Mouse (Mus musculus) embryo, embryonic 9.5 days (tissue): ENCODE measurements around the gene Lrrc8a.

Experiments used
- DNase-seq: peaks from one replicate; pipeline ENCODE4 v3.0.0-alpha.2; 2017; ENCODE audit errors: extremely low spot score

Gene Lrrc8a

GRCm38 (mm10) chr2:30237199-30237880 is at the start of gene Lrrc8a:
Gene Lrrc8a (plus strand): TSS chr2:30237715.
- DNase-seq = peak; percentile 100

- no peak for DNase-seq
Observed at GRCm38 (mm10) chr2:30191790-30192580, 45.5 kb upstream of the Lrrc8a start.

DNA sequence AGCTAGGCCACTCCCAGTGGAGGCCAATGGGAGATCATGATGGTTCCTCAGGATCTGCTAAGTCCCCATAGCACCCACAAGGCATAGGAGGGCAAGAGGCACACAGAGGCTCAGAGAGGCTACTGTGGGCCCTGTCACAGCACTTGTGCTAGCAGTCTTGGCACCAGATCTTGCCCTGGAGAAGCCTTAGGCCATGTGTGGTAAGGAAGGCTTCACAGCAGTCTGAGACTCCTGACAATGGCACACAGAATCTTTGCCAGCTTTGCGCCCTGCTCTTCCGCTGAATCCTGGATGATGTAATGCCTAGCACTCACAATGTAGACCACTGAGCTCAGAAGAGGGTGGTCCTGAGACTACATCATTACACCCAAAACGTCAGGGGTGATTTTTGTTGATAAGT is 42.9 kb upstream of the Lrrc8a start:
- no peak for DNase-seq

DNA sequence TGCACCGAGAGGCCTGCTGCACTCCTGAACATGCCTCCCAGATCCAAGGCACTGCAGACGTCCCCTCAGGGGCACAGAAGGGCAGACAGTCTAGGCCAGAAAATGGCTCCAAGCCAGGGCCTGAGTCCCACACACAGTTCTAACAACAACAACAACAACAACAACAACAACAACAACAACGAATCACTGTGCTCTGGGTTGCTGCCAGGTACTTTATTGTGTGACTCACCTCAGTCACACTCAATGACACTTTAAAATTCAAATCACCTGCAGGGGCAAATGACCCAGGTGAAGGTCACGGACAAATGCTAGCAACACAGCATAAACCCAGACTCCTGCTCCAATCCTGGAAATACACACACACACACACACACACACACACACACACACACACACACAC is 39.5 kb upstream of the Lrrc8a start:
- no peak for DNase-seq

- DNase-seq = no peak
Observed at GRCm38 (mm10) chr2:30199984-30200383, 37.5 kb upstream of the Lrrc8a start.

- no peak for DNase-seq
Observed at GRCm38 (mm10) chr2:30200388-30200925, 37.1 kb upstream of the Lrrc8a start.

DNA sequence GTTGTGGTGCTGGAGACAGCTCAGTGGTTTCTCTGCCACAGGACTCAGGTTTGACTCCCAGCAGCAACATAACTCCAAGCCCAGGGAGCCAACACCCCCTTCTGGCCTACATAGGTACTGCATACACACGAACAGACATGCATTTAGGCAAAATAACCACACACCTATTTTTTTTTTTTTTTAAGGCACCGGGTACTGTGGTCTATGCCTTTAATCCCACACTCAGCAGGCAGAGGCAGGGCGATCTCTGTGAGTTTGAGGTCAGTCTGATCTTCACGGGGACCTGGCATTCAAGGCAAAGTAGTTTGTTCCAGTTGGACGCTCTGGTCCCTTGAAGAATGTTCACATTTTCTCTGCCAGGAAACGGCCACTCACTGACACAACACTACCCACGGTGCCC is 34.1 kb upstream of the Lrrc8a start:
- DNase-seq = no peak

DNA sequence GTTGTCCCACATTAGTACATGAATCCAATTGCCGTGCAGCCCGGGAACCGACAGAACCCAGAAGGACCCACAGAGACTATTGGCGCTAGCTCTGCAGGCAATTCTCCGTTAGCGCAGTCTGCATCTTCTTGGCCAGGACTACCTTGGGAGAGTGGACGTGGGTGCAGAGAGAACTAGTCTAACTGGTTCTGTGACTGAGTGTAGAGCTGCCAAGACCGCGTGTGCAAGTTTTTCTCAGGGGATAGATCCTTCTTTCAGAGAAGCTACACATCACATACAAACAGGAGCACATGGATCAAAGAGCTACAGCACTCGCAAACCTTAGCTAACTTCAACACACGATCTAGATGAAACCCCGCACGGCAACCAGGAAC is 32.3 kb upstream of the Lrrc8a start:
- DNase-seq = no peak

GRCm38 (mm10) chr2:30205629-30206357 is 31.7 kb upstream of the Lrrc8a start, which contains the start of gene Kyat1:
Gene Kyat1 (minus strand): TSS chr2:30205847.
- peak; percentile 88 for DNase-seq

- no peak for DNase-seq
Observed at GRCm38 (mm10) chr2:30207401-30207800, 30.1 kb upstream of the Lrrc8a start.

GRCm38 (mm10) chr2:30207886-30208285 is 29.6 kb upstream of the Lrrc8a start:
- DNase-seq = no peak

DNA sequence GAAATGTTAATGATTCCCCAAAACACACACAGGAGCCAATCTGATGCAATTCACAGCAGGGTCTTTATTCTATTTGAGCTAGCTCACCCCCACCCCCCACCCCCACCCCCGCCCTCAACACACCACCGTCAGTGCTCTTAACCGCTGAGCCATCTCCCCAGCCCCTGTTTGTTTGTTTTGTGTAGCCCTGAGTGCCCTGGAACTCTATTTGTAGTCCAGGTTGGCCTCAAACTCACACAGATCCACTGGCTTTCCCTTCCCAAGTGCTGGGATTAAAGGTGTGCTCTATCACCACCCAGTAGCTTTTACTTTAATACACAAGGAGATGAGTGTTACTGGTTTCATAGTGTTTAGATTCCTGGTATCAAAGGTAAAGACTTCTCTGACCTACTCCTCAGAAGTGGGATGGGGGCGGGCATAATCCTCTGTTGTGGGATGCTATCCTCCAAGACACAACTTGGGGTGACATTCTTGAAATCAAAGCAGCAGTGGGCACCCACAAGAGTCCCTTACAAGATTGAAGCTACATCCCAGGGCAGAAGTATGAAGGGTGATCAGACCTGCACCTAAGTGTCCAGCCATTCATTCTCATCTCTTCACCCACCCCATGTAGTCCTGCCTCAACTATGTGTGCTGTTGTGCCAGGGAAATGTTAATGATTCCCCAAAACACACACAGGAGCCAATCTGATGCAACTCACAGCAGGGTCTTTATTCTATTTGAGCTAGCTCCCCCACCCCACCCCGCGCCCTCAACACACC is 25.9 kb upstream of the Lrrc8a start:
- no peak for DNase-seq

- DNase-seq = no peak
Observed at GRCm38 (mm10) chr2:30212169-30212545, 25.4 kb upstream of the Lrrc8a start.

- DNase-seq = no peak
Observed at GRCm38 (mm10) chr2:30212951-30213350, 24.6 kb upstream of the Lrrc8a start.

- DNase-seq = no peak
Observed at GRCm38 (mm10) chr2:30214745-30215144, 22.8 kb upstream of the Lrrc8a start.

DNA sequence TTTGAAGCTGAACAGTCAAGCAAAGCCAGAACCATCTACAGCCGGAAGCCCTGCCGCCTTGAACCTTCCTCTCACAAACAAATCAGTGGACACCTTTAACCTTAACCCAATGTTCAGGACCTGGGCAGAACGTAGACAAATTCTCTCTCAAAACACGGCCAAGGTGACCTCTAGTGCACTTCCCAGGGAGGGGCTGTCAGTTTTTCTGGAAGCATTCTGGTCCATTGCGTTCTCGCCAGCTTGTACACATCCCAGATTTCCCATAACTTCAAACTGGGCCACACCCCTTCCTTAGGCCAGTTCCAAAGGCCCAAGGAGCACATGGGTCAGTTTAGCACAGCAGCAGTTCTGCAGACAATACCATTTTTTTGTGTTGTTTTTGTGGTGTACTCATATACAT is 22.0 kb upstream of the Lrrc8a start:
- no peak for DNase-seq

DNA sequence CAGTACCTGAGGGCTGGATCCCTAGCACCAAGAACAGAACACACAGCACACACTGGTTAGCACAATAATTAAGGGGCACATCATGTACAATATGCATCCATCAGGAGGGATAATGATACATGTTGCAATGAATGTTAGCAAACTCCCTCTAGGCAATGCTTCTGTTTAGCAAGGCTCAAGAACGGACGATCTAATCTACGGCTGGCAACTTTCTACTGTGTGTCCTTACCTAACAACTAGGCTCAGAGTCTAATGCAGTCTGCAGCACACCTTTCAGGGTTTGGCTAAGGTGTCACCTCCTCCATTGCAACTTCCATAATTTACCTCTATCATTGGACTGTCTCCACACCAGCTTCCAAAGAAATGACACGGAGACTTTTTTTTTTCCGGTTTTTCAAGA is 21.2 kb upstream of the Lrrc8a start:
- DNase-seq = no peak

- DNase-seq = no peak
Observed at GRCm38 (mm10) chr2:30235593-30235992, 1.9 kb upstream of the Lrrc8a start.

- DNase-seq = no peak
Observed at GRCm38 (mm10) chr2:30236426-30237198, 903 bp upstream of the Lrrc8a start.

DNA sequence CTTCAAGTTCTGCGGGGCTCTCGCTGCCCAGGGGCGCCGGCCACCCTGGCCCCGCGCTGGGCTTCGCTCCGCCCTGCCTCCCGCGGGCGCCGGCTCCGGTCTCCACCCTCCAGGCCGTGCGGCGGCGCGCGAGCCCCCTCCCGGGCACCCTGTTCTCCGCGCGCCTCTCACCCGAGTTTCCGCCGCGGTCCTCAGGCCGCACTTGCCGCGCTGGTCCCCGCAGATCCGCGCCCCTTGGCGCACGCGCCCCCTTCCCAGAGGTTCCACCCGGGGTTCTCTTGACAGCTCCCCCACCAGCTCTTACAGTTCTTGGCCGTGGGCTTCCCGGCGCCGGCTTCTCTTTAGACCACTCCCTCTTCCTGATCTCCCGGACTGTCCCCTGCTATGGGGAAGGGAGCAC is 366 bp downstream of the Lrrc8a start:
- no peak for DNase-seq

DNA sequence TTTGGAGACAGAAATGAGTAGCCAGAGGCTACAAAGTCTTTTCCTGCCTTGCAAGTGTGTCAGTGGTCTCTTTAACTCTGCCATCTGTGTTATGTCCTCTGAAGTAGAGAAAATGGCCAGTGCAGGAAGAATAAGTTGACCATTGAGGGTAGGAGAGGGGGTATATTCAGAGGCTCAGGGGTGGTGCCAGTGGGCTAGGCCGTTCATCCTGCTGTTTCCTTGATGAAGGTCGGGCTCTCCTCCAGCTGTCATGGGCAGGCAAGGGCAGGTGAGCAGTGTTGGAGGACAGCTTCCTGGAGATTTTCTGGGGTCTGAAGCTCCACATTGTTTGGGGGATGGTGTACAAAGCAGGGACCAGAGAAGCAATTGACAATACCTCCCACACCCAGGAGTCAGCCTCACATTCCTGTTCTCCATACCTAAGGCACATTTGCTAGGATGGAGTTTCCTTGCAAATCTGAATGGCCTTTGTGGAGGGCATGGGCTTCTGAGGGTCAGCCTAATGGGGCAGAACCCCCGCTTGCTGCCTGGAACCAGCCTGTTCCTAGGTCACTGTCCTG is 1.5 kb downstream of the Lrrc8a start:
- no peak for DNase-seq
